Mouse (Mus musculus) spleen, postnatal 36 days (tissue): ENCODE results near the gene Nbeal1.

ENCODE experiments used
- DNase-seq, 2 experiments: peaks; one replicate each; pipeline ENCODE4 v3.0.0; 2022; ENCODE audit warnings: low spot score in 2 of 2, mixed read lengths in 1 of 2

Gene Nbeal1

DNA sequence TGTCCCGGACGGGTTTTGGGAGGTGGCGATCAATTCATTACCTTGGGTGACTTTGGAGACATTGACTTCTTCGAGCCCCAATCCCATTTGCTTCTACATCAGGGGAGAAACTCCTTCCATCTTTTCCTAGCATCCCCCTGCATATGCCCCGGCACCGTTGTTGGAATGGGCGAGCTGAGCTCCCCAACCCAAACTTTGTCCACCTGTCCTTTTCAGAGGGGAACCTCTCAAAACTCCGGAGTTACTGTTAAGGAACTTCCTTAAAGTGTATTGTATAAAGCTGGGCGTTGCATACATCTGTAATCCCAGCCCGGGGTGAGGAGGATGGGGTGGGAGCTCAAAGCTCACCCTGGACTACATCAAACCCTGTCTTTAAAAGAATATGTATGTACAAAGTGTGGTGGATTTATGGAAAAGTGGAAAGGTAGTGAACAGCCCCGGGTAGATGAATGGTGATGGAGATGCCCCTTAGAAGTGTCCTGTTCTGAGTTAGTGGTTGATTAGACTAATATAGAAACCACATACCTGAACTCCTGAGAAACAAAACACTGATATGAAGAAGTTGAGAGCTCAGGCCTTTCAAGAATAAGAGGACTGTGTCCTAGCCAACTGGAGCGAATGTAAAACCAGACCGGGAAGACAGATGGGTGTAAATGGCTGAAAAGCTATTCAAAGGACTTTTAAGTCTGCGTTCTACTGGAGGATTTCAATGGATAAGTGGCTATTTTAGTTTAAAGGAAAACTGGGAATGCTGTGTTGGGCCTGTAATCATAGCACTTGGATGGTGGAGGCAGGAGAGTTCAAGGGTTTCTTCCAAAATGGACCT is 163.4 kb downstream of the Nbeal1 start:
- DNase-seq = no peak

DNA sequence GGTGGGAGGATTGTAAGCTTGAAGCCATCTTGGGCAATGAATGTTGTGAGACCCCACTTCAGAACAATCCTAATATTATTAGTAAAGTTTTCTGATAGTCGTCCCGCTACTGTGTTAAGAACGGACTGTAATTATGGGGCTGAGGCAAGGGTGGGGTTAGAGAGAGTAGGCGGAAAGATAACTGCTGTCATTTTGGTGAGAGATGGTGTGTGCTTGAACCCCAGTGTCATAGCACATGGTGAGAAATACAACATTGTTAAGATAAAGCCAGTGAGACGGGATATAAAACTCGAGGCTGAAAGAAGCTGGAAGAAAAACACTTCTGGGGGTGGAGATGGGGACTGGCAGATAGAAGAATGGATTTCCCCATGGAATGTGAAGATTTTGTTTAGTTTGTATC is 164.3 kb downstream of the Nbeal1 start:
- no peak for DNase-seq

DNA sequence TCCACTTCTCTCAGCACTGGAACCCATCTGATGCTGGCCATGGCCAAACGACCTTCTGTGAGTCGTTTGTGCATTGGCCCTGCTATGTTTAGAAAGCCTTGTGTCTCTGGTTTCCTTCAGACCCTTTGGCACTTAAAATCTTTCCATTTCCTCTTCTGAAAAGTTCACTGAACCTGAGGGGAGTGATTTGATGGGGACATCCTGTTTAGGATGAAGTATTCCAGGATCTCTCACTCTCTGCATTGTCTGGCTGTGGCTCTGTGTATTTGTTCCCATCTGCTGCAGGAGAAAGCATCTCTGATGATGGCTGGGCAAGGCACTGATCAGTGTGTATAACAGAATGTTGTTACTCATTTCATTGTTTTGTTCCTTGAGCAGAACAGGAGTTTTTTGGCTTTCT is 165.3 kb downstream of the Nbeal1 start:
- no peak for DNase-seq

- no peak for DNase-seq
Measured at GRCm38 (mm10) chr1:60352786-60353185, 172.4 kb downstream of the Nbeal1 start.

DNA sequence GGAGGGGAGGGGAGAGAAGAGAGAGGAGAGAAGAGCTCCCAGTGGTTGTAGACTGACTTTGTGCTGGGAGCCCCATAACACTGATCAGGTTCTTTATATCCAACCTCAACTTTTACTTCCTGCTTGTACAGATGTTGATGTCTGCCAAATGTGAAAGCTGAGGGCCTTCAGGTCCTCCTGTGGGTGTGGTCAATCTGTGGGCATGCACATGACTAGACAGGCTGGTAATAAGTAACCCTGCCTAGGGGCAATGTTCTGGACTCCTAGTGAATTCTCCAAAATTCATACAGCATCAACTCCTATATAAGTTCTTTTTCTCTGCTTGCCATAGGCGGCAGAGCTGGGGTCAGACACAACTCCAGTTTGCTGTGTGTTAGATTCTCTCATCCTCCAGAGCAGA is 181.2 kb downstream of the Nbeal1 start:
- no peak for DNase-seq

GRCm38 (mm10) chr1:60376556-60376955 is 196.2 kb downstream of the Nbeal1 start:
- no peak for DNase-seq

DNA sequence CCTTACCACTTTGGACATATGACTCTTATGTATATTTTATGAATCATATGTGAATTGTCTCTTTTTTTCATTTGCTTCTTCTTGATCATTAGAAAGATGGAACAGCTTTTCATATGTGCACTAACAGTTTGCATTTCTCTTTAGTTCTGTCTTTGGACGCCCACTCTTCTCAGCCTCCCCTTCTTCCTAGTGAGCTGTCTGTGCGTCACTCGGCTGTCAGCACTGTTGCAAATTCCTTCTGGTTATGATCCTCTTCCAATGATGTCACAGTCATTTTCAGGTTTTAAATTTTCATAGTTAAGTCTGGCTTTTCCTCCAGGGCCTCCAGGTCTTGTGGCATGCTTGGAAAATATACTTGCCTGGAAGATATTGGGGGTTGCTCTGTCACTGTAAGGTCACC is 201.5 kb downstream of the Nbeal1 start:
- no peak for DNase-seq
